Mouse (Mus musculus): ENCODE measurements around the gene Shf.

GRCm38 (mm10) chr2:122337291-122337690 is 31.7 kb downstream of the Shf start:
- TF ChIP-seq HCFC1 (IDR thresholded peaks at IDR 0.05; ENCODE audit: low read depth, low read length) (no peak), ZNF384 (IDR thresholded peaks at IDR 0.05; ENCODE audit: low read depth, low read length) (no peak), CTCF (conservative IDR thresholded peaks at IDR 0.05 in 1 of 2, IDR thresholded peaks at IDR 0.05 in 1 of 2; ENCODE audit: low read depth in 2 of 2, low read length in 2 of 2) (no peak), USF2 (conservative IDR thresholded peaks at IDR 0.05; ENCODE audit: low read depth, low read length) (no peak), EP300 (IDR thresholded peaks at IDR 0.05; ENCODE audit: low read length) (no peak), POLR2AphosphoS2 (IDR thresholded peaks at IDR 0.05; ENCODE audit: low read depth, low read length) (no peak), CHD1 (IDR thresholded peaks at IDR 0.05; ENCODE audit: low read depth, low read length) (no peak)

All from CH12.LX (cell line).